Mouse (Mus musculus) heart, postnatal 0 days (tissue): ENCODE measurements around the gene Hist1h2ag. TPM values are rescaled to one million over a fixed set of nuclear protein-coding genes. Genes with fewer than 3 reads are reported as not detected.
A peak's percentile ranks its signal among the peaks of the same experiment; 100 is the strongest.

ENCODE experiments used
- ATAC-seq: fragments of 200-750 bp; cut with Nextera tagmentation; 2 replicates; pipeline ENCODE4 v1.8.0; 2017; ENCODE audit warnings: low read depth, moderate number of reproducible peaks, moderate library complexity; ENCODE audit not compliant: insufficient read depth
- DNase-seq: peaks from one replicate; pipeline ENCODE4 v3.0.0-alpha.2; 2016; ENCODE audit warnings: low spot score
- H3K27ac ChIP-seq: fragments of 300-500 bp; sonication (generic); 2 replicates; pipeline ENCODE4 v1.5.1; 2014; ENCODE audit warnings: low read depth, mild to moderate bottlenecking
- H3K27me3 ChIP-seq: fragments of 300-500 bp; sonication (generic); 2 replicates; pipeline ENCODE4 v1.6.1; 2014; ENCODE audit warnings: low read length, mixed read lengths; ENCODE audit not compliant: control insufficient read depth, insufficient read depth
- H3K36me3 ChIP-seq: fragments of 300-500 bp; sonication (generic); replicated peaks from 2 replicates; pipeline ENCODE4 v1.6.1; 2014; ENCODE audit warnings: low read length, mixed read lengths; ENCODE audit not compliant: control insufficient read depth, insufficient read depth
- H3K4me1 ChIP-seq: fragments of 300-500 bp; sonication (generic); 2 replicates; pipeline ENCODE4 v1.6.1; 2014; ENCODE audit warnings: antibody characterized with exemption; ENCODE audit not compliant: control insufficient read depth, insufficient read depth
- H3K4me2 ChIP-seq: fragments of 300-500 bp; sonication (generic); 2 replicates; pipeline ENCODE4 v1.6.1; 2014; ENCODE audit warnings: low read depth, mild to moderate bottlenecking, low read length, moderate library complexity
- H3K4me3 ChIP-seq: fragments of 300-500 bp; sonication (generic); 2 replicates; pipeline ENCODE4 v1.5.1; 2014; ENCODE audit warnings: low read depth, low read length
- H3K9ac ChIP-seq: fragments of 300-500 bp; sonication (generic); replicated peaks from 2 replicates; pipeline ENCODE4 v1.6.1; 2014; ENCODE audit warnings: low read depth, low read length, mixed read lengths
- H3K9me3 ChIP-seq: fragments of 300-500 bp; sonication (generic); replicated peaks from 2 replicates; pipeline ENCODE4 v1.6.1; 2016; ENCODE audit warnings: low read length; ENCODE audit not compliant: control insufficient read depth
- CTCF ChIP-seq: IDR thresholded peaks from 2 replicates; pipeline ENCODE4 v1.5.1; 2016; ENCODE audit warnings: antibody characterized with exemption, control low read depth, low read depth
- EP300 ChIP-seq: IDR thresholded peaks from 2 replicates; pipeline ENCODE4 v1.6.1; 2016; ENCODE audit warnings: antibody characterized with exemption, low read depth
- WGBS: fragments of 180-500 bp; shearing (Covaris S2); extraction: QIAGEN DNeasy Blood & Tissue Kit; methylation state at CpG from one replicate; pipeline ENCODE4 v1.1.7; 2014; 5-methylcytosine and 5-hydroxymethylcytosine counted together
- polyA plus RNA-seq: library from polyadenylated mRNA; unstranded; fragments of >200 nt; fragmentation: Nextera tagmentation; extraction: Ambion mirVana; gene quantifications from 2 replicates; pipeline ENCODE4 v1.2.1, GENCODE M21; 2015
- total RNA-seq: library from RNA; depleted of rRNA; stranded (reverse); fragments of >200 nt; gene quantifications from 2 replicates; pipeline ENCODE4 v1.2.3, GENCODE M21; 2014; ENCODE audit warnings: low replicate concordance

Gene Hist1h2ag
- total and polyA plus RNA-seq, 2 experiments from 2014 or later: 7.6 to 658 TPM

DNA sequence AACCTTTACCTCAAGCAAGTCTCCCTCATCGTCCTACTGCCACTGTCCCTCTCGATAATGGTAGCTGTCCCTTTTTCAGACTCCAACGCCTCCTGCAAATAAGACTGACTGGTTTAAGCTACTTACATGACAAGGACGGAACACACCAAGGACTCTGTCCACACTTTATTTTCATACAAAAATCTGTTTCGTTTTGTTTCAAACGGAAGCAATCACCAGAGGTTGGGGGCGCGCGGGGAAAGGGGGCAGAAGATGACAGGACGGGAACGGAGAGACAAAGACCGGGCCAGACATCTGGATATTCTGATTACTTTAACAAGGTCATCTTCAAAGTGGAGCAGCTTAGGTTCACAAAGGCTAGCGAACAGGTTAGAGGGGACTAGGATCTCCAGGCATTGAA, 29.0 kb downstream of the Hist1h2ag start:
- 25% methylated on average over 13 of the region's 13 CpGs for WGBS
- TF ChIP-seq CTCF (no peak), EP300 (no peak)
- DNase-seq (no peak), ATAC-seq (no peak)
- Histone ChIP-seq H3K27me3 (peaks cover 70% of the 10 kb centered on the region), H3K4me3 (peak overlapping the region; percentile 30), H3K27ac (no peak overlapping the region), H3K9me3 (no peaks in the 10 kb centered on the region), H3K9ac (no peak overlapping the region), H3K36me3 (no peaks in the 10 kb centered on the region), H3K4me2 (no peak overlapping the region), H3K4me1 (no peaks in the 10 kb centered on the region)

DNA sequence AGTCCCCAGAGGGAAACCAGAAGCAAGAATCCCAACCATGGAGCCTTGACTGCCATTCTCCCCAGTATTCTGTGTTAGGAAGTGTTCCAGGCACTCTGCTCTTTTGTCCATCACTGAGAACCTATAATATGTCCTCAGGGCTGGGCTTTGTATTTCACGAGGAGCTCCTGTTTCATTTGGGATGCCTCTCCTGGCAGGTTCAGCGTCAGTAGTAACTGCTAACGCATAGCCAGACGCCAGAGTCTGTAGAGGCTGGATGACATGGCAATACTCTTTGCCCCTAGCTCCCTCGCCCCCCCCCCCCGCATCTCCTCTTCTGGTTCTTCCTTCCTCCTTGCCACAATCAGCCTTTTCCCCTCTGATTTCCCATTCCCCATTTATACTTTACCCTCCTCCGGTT, 33.1 kb downstream of the Hist1h2ag start, which contains the start of gene Prss16:
Gene Prss16, minus strand, starts transcription at position 101 of the 400 bp plus-strand sequence.
- WGBS: 33% methylated on average over 7 of the region's 7 CpGs
- H3K27ac ChIP-seq: no peak within 1 kb of the TSS
- no peak for ATAC-seq

DNA sequence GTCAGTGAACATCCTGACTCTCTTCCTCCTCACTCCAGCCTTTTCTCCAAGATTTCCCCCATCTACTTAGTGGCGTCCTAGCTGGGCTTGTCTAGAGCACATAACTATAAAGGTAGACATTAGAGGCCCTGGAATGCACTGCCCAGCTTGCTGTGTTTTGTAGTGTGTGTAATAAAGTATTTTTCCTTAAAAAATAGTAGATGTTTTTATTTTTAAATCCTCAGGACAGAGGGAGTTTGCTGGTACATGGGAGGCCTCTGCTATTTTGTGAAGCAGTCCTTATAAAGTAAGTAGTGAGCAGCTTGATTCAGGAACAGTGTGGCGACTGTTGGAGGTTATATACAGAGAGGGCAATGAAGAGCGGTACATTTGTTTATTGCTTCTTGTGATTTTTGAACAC, 34.0 kb downstream of the Hist1h2ag start:
- peaks cover 93% of the 10 kb centered on the region for H3K27me3 ChIP-seq
- H3K9ac ChIP-seq: no peak overlapping the region
- no peak overlapping the region for H3K4me3 ChIP-seq
- TF ChIP-seq CTCF: no peak
- TF ChIP-seq EP300: no peak
- 82% methylated on average over 3 of the region's 3 CpGs for WGBS
- no peaks in the 10 kb centered on the region for H3K9me3 ChIP-seq
- no peak overlapping the region for H3K4me2 ChIP-seq
- H3K36me3 ChIP-seq: no peaks in the 10 kb centered on the region
- DNase-seq: no peak
- no peak overlapping the region for H3K27ac ChIP-seq
- no peak for ATAC-seq
- H3K4me1 ChIP-seq: peaks cover 6% of the 10 kb centered on the region

More for the DNA sequence above, 33.1 kb downstream of the Hist1h2ag start, which contains the start of gene Prss16:
- Histone ChIP-seq H3K27me3 (peaks cover 93% of the 10 kb centered on the region), H3K36me3 (no peaks in the 10 kb centered on the region), H3K4me1 (peaks cover 6% of the 10 kb centered on the region), H3K9ac (no peak within 1 kb of the TSS), H3K4me3 (no peak within 1 kb of the TSS), H3K4me2 (no peak within 1 kb of the TSS), H3K9me3 (no peaks in the 10 kb centered on the region)
- TF ChIP-seq CTCF (no peak), EP300 (no peak)
- DNase-seq: no peak

DNA sequence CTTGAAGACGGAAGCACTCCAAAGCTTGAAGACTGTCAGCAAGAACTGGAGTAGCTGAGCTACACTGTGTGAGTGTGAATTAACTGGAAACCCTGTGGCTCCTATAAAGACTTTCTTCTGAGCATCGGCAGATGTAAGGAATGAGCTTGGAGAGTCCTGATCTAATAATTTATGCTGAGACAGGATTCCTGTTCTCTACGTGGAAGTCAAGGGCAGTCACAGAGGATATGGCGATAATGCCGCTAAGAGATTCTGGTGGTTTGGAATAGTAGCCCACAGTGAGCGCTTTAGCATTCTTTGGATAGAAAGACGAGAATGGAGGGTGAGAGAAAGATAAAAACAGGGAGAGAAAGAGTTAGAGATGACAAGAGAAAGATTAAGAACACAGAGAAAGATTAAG, 34.9 kb downstream of the Hist1h2ag start:
- 56% methylated on average over 7 of the region's 7 CpGs for WGBS
- peaks cover 6% of the 10 kb centered on the region for H3K4me1 ChIP-seq
- H3K27ac ChIP-seq: no peak overlapping the region
- H3K4me2 ChIP-seq: no peak overlapping the region
- no peak for DNase-seq
- no peaks in the 10 kb centered on the region for H3K9me3 ChIP-seq
- H3K36me3 ChIP-seq: no peaks in the 10 kb centered on the region
- no peak overlapping the region for H3K4me3 ChIP-seq
- ATAC-seq: no peak
- TF ChIP-seq CTCF (no peak), EP300 (no peak)
- no peak overlapping the region for H3K9ac ChIP-seq
- H3K27me3 ChIP-seq: peaks cover 95% of the 10 kb centered on the region

DNA sequence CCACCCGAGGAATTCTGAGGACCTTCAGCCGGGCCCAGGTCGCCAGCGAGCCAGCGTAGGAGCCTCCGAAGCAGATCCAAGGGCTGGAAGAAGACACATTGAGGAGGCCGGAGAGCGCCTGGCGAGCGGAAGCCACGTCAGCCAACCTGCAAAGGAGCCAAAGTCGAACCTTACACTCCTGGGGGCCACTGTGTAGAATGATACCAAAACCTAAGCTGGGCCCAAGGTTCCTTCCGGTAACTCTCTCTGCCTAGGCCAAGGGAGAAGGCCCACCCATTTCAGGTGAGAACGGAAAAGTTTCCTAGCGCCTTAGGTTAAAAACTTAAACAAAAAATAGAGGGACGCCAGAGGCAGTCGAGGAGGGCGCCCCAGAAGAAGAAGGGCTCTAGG, 35.6 kb downstream of the Hist1h2ag start:
- no peaks in the 10 kb centered on the region for H3K36me3 ChIP-seq
- H3K4me1 ChIP-seq: peaks cover 6% of the 10 kb centered on the region
- 6% methylated on average over 18 of the region's 18 CpGs for WGBS
- peak overlapping the region; percentile 70 for H3K4me3 ChIP-seq
- no peak for ATAC-seq
- no peaks in the 10 kb centered on the region for H3K9me3 ChIP-seq
- no peak overlapping the region for H3K9ac ChIP-seq
- H3K4me2 ChIP-seq: peak overlapping the region; percentile 97
- H3K27ac ChIP-seq: no peak overlapping the region
- peaks cover 95% of the 10 kb centered on the region for H3K27me3 ChIP-seq
- TF ChIP-seq CTCF: no peak
- no peak for TF ChIP-seq EP300
- DNase-seq: no peak
